ENCODE assay signal across 25 mouse cellular contexts in genomic region chr5:143721962-143722361, GRCm38 (mm10).
"Had no signal": no experiment of that assay in that cellular context is flagged by ENCODE, and none has a peak within 500 bp of the region (broad histone marks: within the 10 kb centered on the region; RNA-seq: fewer than 3 reads in every experiment).

No protein-coding gene starts in this region.

- ATAC-seq: hindbrain, embryonic 16.5 days; inflammation-experienced regulatory T-cells, adult 6 months; intestine, embryonic 15.5 days; intestine, postnatal 0 days had no signal

- H3K9ac ChIP-seq: heart, embryonic 12.5 days; hindbrain, embryonic 12.5 days; hindbrain, embryonic 14.5 days; intestine, embryonic 15.5 days; limb, embryonic 13.5 days; limb, embryonic 15.5 days; liver, embryonic 14.5 days had no signal

- H3K4me3 ChIP-seq: heart, embryonic 10.5 days; heart, embryonic 12.5 days; hindbrain, embryonic 10.5 days; hindbrain, embryonic 12.5 days; intestine, embryonic 15.5 days; left cerebral cortex, adult 2 months; limb, embryonic 13.5 days; limb, embryonic 15.5 days had no signal

- DNase-seq: gastrocnemius, postnatal 14 days; gastrocnemius, postnatal 36 days; heart, adult 18-20 months; heart, postnatal 10 days; heart, postnatal 4 days; kidney, adult 18-20 months; kidney, adult 8-10 months; kidney, postnatal 10 days; kidney, postnatal 25 days; kidney, postnatal 4 days; left cerebral cortex, postnatal 4 days had no signal

- H3K27me3 ChIP-seq: heart, embryonic 12.5 days; hindbrain, embryonic 12.5 days; intestine, embryonic 15.5 days; limb, embryonic 13.5 days; limb, embryonic 15.5 days had no signal

- H3K27ac ChIP-seq: heart, embryonic 10.5 days; hindbrain, embryonic 10.5 days; hindbrain, embryonic 12.5 days; hindbrain, embryonic 14.5 days; intestine, embryonic 15.5 days; left cerebral cortex, adult 2 months; limb, embryonic 13.5 days; limb, embryonic 15.5 days; liver, embryonic 14.5 days had no signal

- H3K4me2 ChIP-seq: heart, embryonic 12.5 days; hindbrain, embryonic 12.5 days; hindbrain, embryonic 14.5 days; intestine, embryonic 15.5 days; limb, embryonic 13.5 days; limb, embryonic 15.5 days; liver, embryonic 11.5 days had no signal

- H3K9me3 ChIP-seq: heart, embryonic 10.5 days; heart, embryonic 12.5 days; hindbrain, embryonic 10.5 days; hindbrain, embryonic 12.5 days; intestine, embryonic 15.5 days; limb, embryonic 13.5 days; limb, embryonic 15.5 days had no signal

- H3K4me1 ChIP-seq: heart, embryonic 10.5 days; heart, embryonic 12.5 days; hindbrain, embryonic 10.5 days; hindbrain, embryonic 12.5 days; intestine, embryonic 15.5 days; limb, embryonic 13.5 days; limb, embryonic 15.5 days had no signal
